Mouse (Mus musculus): ENCODE results near the gene Lmtk2.

DNA sequence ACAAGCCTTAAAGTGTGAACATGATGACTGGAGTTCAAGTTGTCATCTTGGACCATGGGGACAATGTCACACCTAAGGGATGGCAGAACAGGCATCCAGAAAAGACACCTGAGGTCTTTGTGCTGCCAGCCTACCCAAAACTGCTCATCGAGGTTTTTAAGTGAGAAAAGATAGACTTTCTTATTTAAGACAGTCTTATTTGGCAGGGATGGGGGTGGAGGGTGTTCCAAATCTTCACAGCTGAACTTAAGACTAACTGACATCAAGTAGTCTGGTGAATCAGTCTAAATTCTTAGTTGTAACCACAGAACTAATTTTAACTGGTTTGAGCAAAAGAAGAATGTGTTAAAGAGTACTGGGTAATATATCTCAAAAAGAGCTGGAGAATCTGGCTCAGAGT is 22.7 kb upstream of the Lmtk2 start:
- TF ChIP-seq CTCF (IDR thresholded peaks at IDR 0.05; ENCODE audit: low read depth) = no peak
- TF ChIP-seq EP300 (IDR thresholded peaks at IDR 0.05; ENCODE audit: low read depth) = no peak
